8 mouse cellular contexts compared by ENCODE assay signal in the genomic region with DNA sequence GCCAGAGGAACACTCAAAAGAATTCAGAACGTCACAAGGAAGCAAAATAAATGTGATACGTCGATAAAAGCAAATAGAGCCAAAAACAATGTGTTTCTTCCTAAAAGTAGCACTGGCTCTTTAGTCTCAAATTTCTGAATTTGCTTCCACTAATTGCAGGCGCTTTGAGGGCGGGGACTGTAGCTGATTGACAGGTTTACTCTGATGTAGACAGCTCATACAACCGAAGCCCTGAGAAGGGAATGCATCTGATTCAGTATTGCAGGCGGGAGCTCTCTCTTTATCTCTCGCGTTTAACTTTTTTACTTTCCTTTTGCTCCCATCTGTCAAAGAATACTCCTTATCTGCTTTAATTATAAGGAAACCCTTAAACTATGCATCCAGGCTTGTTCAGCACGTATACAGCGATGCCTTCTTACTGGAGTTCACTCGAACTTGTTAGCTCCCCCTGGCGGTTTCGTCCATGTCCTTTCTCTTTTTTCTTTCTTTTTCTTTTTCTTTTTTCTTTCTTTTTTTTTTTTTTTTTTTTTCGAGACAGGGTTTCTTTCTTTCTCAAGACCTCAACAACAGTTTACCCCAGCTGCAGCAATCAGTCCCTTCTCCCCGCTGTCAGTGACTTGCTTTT.
DNase-seq lines count a peak whose midpoint lies in the region; ATAC-seq lines count a peak whose summit lies in the region.

No protein-coding gene starts in this region.

- peak overlapping the region; percentile 61 for H3K4me2 ChIP-seq in embryonic facial prominence, embryonic 13.5 days
- H3K4me2 ChIP-seq in liver, embryonic 15.5 days = peak overlapping the region; percentile 53
- peak overlapping the region; percentile 25 for H3K4me2 ChIP-seq in neural tube, embryonic 11.5 days (ENCODE audit: low read depth)

- H3K36me3 ChIP-seq in embryonic facial prominence, embryonic 13.5 days = no peaks in the 10 kb centered on the region
- no peaks in the 10 kb centered on the region for H3K36me3 ChIP-seq in liver, embryonic 15.5 days (replicated peaks)
- no peaks in the 10 kb centered on the region for H3K36me3 ChIP-seq in neural tube, embryonic 11.5 days (ENCODE audit: control insufficient read depth, insufficient read depth, low read length)

- peak; percentile 62 for DNase-seq in adrenal gland, postnatal 25 days
- DNase-seq in heart, postnatal 14 days = peak; percentile 61 to 76
- peak; percentile 61 to 87 for DNase-seq in kidney, postnatal 36 days
- DNase-seq in neural tube, embryonic 11.5 days (ENCODE audit: low spot score) = peak; percentile 65
- DNase-seq in thymus, postnatal 25 days = peak; percentile 68

- peak overlapping the region; percentile 54; the same call in 1 of the 2 replicates for H3K9ac ChIP-seq in embryonic facial prominence, embryonic 13.5 days
- H3K9ac ChIP-seq in liver, embryonic 15.5 days = no peak overlapping the region
- no peak overlapping the region for H3K9ac ChIP-seq in neural tube, embryonic 11.5 days (ENCODE audit: low read length)

- 17% methylated on average over 16 of the region's 16 CpGs for WGBS in embryonic facial prominence, embryonic 13.5 days
- 20% methylated on average over 16 of the region's 16 CpGs for WGBS in liver, embryonic 15.5 days (ENCODE audit: insufficient replicate concordance)
- WGBS in neural tube, embryonic 11.5 days = 28% methylated on average over 16 of the region's 16 CpGs

- no peak overlapping the region for H3K27ac ChIP-seq in embryonic facial prominence, embryonic 13.5 days
- H3K27ac ChIP-seq in liver, embryonic 15.5 days (replicated peaks) = no peak overlapping the region
- no peak overlapping the region for H3K27ac ChIP-seq in neural tube, embryonic 11.5 days (ENCODE audit: low read depth, low read length)

- intact Hi-C loops in heart, postnatal 14 days (cut with DNase I) = no loop called here

- H3K9me3 ChIP-seq in embryonic facial prominence, embryonic 13.5 days = no peaks in the 10 kb centered on the region
- H3K9me3 ChIP-seq in liver, embryonic 15.5 days (replicated peaks) = no peaks in the 10 kb centered on the region
- H3K9me3 ChIP-seq in neural tube, embryonic 11.5 days (ENCODE audit: control insufficient read depth, low read length) = no peaks in the 10 kb centered on the region

- H3K4me3 ChIP-seq in embryonic facial prominence, embryonic 13.5 days = peak overlapping the region; percentile 37
- peak overlapping the region; percentile 22 for H3K4me3 ChIP-seq in liver, embryonic 15.5 days (replicated peaks)
- H3K4me3 ChIP-seq in neural tube, embryonic 11.5 days (ENCODE audit: low read depth, low read length) = no peak overlapping the region

- ATAC-seq in CD4-positive, CD25-positive, alpha-beta regulatory T cell, adult 4 months = peak; percentile 92
- no peak for ATAC-seq in embryonic facial prominence, embryonic 13.5 days (ENCODE audit: insufficient number of reproducible peaks, insufficient read depth, low FRiP score, low TSS enrichment, low read depth)
- no peak for ATAC-seq in liver, embryonic 15.5 days (ENCODE audit: insufficient read depth)
- peak; percentile 69; the same call in 1 of the 2 replicates for ATAC-seq in neural tube, embryonic 11.5 days (ENCODE audit: insufficient read depth, low FRiP score, low TSS enrichment)

- H3K27me3 ChIP-seq in embryonic facial prominence, embryonic 13.5 days = no peaks in the 10 kb centered on the region
- H3K27me3 ChIP-seq in liver, embryonic 15.5 days = no peaks in the 10 kb centered on the region
- no peaks in the 10 kb centered on the region for H3K27me3 ChIP-seq in neural tube, embryonic 11.5 days (ENCODE audit: control insufficient read depth, insufficient read depth, low read length)

- peaks cover 2% of the 10 kb centered on the region; the same call in 1 of the 2 replicates for H3K4me1 ChIP-seq in embryonic facial prominence, embryonic 13.5 days
- no peaks in the 10 kb centered on the region for H3K4me1 ChIP-seq in liver, embryonic 15.5 days (replicated peaks)
- no peaks in the 10 kb centered on the region for H3K4me1 ChIP-seq in neural tube, embryonic 11.5 days (ENCODE audit: control insufficient read depth, insufficient read depth, low read length)

Comparison
In these comparisons a context has a peak if more than half of its experiments do, and no peak if none do; other contexts are left out.
1. ATAC-seq: peak in CD4-positive, CD25-positive, alpha-beta regulatory T cell, adult 4 months (single experiment) and neural tube, embryonic 11.5 days (single experiment); none in embryonic facial prominence, embryonic 13.5 days (single experiment) and liver, embryonic 15.5 days (single experiment).
2. Peak in every context shown above with its lines, with median percentiles within 50 percentile points of each other: DNase-seq and H3K4me2 ChIP-seq.